Mouse (Mus musculus) lung, postnatal 0 days (tissue): Measurements from ENCODE around the gene Zfp37. TPM values are rescaled to one million over a fixed set of nuclear protein-coding genes. Genes with fewer than 3 reads are reported as not detected.
A peak's percentile ranks its signal among the peaks of the same experiment; 100 is the strongest.

ENCODE experiments used
- ATAC-seq: fragments of 200-750 bp; cut with Nextera tagmentation; 2 replicates; pipeline ENCODE4 v1.8.0; 2017; ENCODE audit warnings: moderate library complexity
- DNase-seq: peaks from one replicate; pipeline ENCODE4 v3.0.0-alpha.2; 2016; ENCODE audit warnings: low spot score
- H3K27ac ChIP-seq: fragments of 300-500 bp; sonication (generic); 2 replicates; pipeline ENCODE4 v1.5.1; 2014; ENCODE audit warnings: antibody characterized with exemption, mild to moderate bottlenecking, low read length, mixed read lengths
- H3K27me3 ChIP-seq: fragments of 300-500 bp; sonication (generic); replicated peaks from 2 replicates; pipeline ENCODE4 v1.6.1; 2014; ENCODE audit warnings: low read length, mixed read lengths; ENCODE audit not compliant: insufficient read depth
- H3K36me3 ChIP-seq: fragments of 300-500 bp; sonication (generic); 2 replicates; pipeline ENCODE4 v1.6.1; 2014; ENCODE audit warnings: low read length, mixed read lengths; ENCODE audit not compliant: insufficient read depth
- H3K4me1 ChIP-seq: fragments of 300-500 bp; sonication (generic); 2 replicates; pipeline ENCODE4 v1.6.1; 2014; ENCODE audit warnings: antibody characterized with exemption, low read depth, low read length, mixed read lengths; ENCODE audit not compliant: insufficient read depth
- H3K4me2 ChIP-seq: fragments of 300-500 bp; sonication (generic); replicated peaks from 2 replicates; pipeline ENCODE4 v1.6.1; 2014; ENCODE audit warnings: low read depth, mild to moderate bottlenecking, low read length, moderate library complexity, mixed read lengths
- H3K4me3 ChIP-seq: fragments of 300-500 bp; sonication (generic); 2 replicates; pipeline ENCODE4 v1.5.1; 2014; ENCODE audit warnings: low read depth, low read length
- H3K9ac ChIP-seq: fragments of 300-500 bp; sonication (generic); replicated peaks from 2 replicates; pipeline ENCODE4 v1.6.1; 2014; ENCODE audit warnings: low read depth, mild to moderate bottlenecking
- H3K9me3 ChIP-seq: fragments of 300-500 bp; sonication (generic); 2 replicates; pipeline ENCODE4 v1.6.1; 2016; ENCODE audit warnings: low read length, mixed read lengths
- CTCF ChIP-seq: IDR thresholded peaks from 2 replicates; pipeline ENCODE4 v1.5.1; 2016; ENCODE audit warnings: antibody characterized with exemption, mild to moderate bottlenecking
- EP300 ChIP-seq: IDR thresholded peaks from 2 replicates; pipeline ENCODE4 v1.6.1; 2016; ENCODE audit warnings: antibody characterized with exemption, mild to moderate bottlenecking, control low read depth
- WGBS: fragments of 180-500 bp; shearing (Covaris S2); extraction: QIAGEN DNeasy Blood & Tissue Kit; methylation state at CpG from one replicate; pipeline ENCODE4 v1.1.7; 2014; 5-methylcytosine and 5-hydroxymethylcytosine counted together
- polyA plus RNA-seq: library from polyadenylated mRNA; unstranded; fragments of >200 nt; fragmentation: Nextera tagmentation; extraction: Ambion mirVana; gene quantifications from 2 replicates; pipeline ENCODE4 v1.2.1, GENCODE M21; 2015

Gene Zfp37
- polyA plus RNA-seq, 1 experiment from 2014 or later = 3.4 TPM

GRCm38 (mm10) chr4:62229448-62229847 lies 1.4 kb downstream of the Zfp37 start:
- WGBS = 86% methylated on average over 7 of the region's 7 CpGs

GRCm38 (mm10) chr4:62228391-62228790 lies 2.5 kb downstream of the Zfp37 start:
- Histone ChIP-seq H3K27me3 (no peaks in the 10 kb centered on the region), H3K9me3 (no peaks in the 10 kb centered on the region), H3K4me2 (no peak overlapping the region), H3K9ac (no peak overlapping the region), H3K4me1 (no peaks in the 10 kb centered on the region), H3K27ac (no peak overlapping the region), H3K36me3 (no peaks in the 10 kb centered on the region), H3K4me3 (no peak overlapping the region)
- TF ChIP-seq CTCF (peak; percentile 77), EP300 (no peak)
- WGBS = 33% methylated on average over 10 of the region's 10 CpGs
- ATAC-seq (no peak), DNase-seq (peak; percentile 50)

More at GRCm38 (mm10) chr4:62229448-62229847, 1.4 kb downstream of the Zfp37 start:
- Histone ChIP-seq H3K36me3 (no peaks in the 10 kb centered on the region), H3K9ac (no peak overlapping the region), H3K27me3 (no peaks in the 10 kb centered on the region), H3K9me3 (no peaks in the 10 kb centered on the region), H3K27ac (no peak overlapping the region), H3K4me2 (no peak overlapping the region), H3K4me3 (no peak overlapping the region), H3K4me1 (no peaks in the 10 kb centered on the region)
- no peak for ATAC-seq
- no peak for DNase-seq
- TF ChIP-seq EP300 (no peak), CTCF (peak; percentile 56)

DNA sequence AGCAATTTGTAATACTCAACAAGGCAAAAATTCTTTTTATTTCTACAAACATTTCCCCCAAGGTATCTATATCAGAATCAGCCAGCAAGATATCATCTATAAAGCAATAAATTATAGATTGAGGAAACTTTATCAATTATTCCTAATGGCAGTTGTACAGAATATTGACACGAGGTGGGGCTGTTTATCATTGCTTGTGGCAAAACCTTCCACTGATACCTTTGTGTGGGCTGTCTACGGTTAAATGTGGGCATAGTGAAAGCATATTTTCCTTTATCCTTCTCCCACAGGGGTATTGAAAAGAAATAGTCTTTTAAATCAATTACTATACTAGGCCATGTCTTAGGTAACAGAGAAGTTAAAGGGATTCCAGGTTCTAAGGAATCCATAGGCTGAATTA lies 17.4 kb downstream of the Zfp37 start:
- Histone ChIP-seq H3K4me2 (no peak overlapping the region), H3K4me1 (peaks cover 2% of the 10 kb centered on the region; the same call in 1 of the 2 replicates), H3K27ac (no peak overlapping the region), H3K4me3 (no peak overlapping the region), H3K27me3 (no peaks in the 10 kb centered on the region), H3K9ac (no peak overlapping the region), H3K9me3 (no peaks in the 10 kb centered on the region), H3K36me3 (no peaks in the 10 kb centered on the region)
- TF ChIP-seq EP300 (no peak), CTCF (no peak)
- 66% methylated on average over 2 of the region's 2 CpGs for WGBS
- ATAC-seq (no peak), DNase-seq (no peak)

- no peak overlapping the region for H3K9ac ChIP-seq
Observed at GRCm38 (mm10) chr4:62210035-62210434, 20.8 kb downstream of the Zfp37 start.

GRCm38 (mm10) chr4:62208696-62209380 lies 22.0 kb downstream of the Zfp37 start:
- H3K27ac ChIP-seq = peak overlapping the region; percentile 92
- H3K9ac ChIP-seq = peak overlapping the region; percentile 62
- peak overlapping the region; percentile 66 for H3K4me2 ChIP-seq
- ATAC-seq = peak; percentile 61
- 3% methylated on average over 19 of the region's 19 CpGs for WGBS
- peaks cover 2% of the 10 kb centered on the region; the same call in 1 of the 2 replicates for H3K4me1 ChIP-seq
- no peak for DNase-seq
- H3K36me3 ChIP-seq = peaks cover under 1% of the 10 kb centered on the region; the same call in 1 of the 2 replicates
- H3K27me3 ChIP-seq = no peaks in the 10 kb centered on the region
- H3K9me3 ChIP-seq = no peaks in the 10 kb centered on the region
- H3K4me3 ChIP-seq = peak overlapping the region; percentile 71
- TF ChIP-seq EP300 = peak; percentile 34; the same call in 1 of the 2 replicates
- no peak; the same call in 1 of the 2 replicates for TF ChIP-seq CTCF

More at GRCm38 (mm10) chr4:62210035-62210434, 20.8 kb downstream of the Zfp37 start:
- no peak for ATAC-seq
- 19% methylated on average over 4 of the region's 4 CpGs for WGBS
- no peak overlapping the region for H3K4me2 ChIP-seq
- peaks cover 2% of the 10 kb centered on the region; the same call in 1 of the 2 replicates for H3K4me1 ChIP-seq
- H3K27me3 ChIP-seq = no peaks in the 10 kb centered on the region
- no peaks in the 10 kb centered on the region for H3K36me3 ChIP-seq
- H3K27ac ChIP-seq = no peak overlapping the region
- peak; percentile 14 for DNase-seq
- H3K4me3 ChIP-seq = no peak overlapping the region
- no peaks in the 10 kb centered on the region for H3K9me3 ChIP-seq
- TF ChIP-seq EP300 (no peak), CTCF (peak; percentile 48)

- Histone ChIP-seq H3K4me1 (peaks cover 2% of the 10 kb centered on the region; the same call in 1 of the 2 replicates), H3K4me2 (peak overlapping the region; percentile 66), H3K27ac (peak overlapping the region; percentile 92), H3K9ac (peak overlapping the region; percentile 62), H3K36me3 (peaks cover 9% of the 10 kb centered on the region; the same call in 1 of the 2 replicates), H3K27me3 (no peaks in the 10 kb centered on the region), H3K9me3 (no peaks in the 10 kb centered on the region), H3K4me3 (peak overlapping the region; percentile 71)
- no peak for TF ChIP-seq EP300
- TF ChIP-seq CTCF = peak; percentile 29
- WGBS = 1% methylated on average over 45 of the region's 45 CpGs
- DNase-seq = peak; percentile 90
- ATAC-seq = peak; percentile 99
Observed at GRCm38 (mm10) chr4:62207851-62208695, 22.8 kb downstream of the Zfp37 start.
